ENCODE assay signal across 8 mouse cellular contexts in the genomic region with DNA sequence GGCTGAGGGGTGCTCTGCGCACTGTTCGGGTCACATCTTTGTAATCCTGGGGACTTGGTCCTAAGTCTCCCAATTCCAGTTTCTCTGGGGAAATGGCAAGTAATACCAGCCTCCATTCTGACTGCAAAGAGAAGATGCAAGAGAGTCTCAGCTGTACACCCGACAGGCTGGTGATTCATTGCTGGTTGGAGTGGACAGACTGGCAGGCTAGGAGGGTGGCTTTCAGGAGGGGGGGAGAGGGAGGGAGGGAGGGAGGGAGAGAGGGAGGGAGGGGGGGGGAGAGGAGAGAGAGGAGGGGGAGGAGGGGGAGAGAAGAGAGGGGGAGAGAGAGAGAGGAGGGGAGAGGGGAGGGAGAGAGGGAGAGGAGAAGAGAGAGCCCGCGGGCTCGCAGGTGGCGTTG. TPM values are rescaled to one million over a fixed set of nuclear protein-coding genes. Genes with fewer than 3 reads are reported as not detected.
A peak's percentile ranks its signal among the peaks of the same experiment; 100 is the strongest.
DNase-seq lines count a peak whose midpoint lies in the region; ATAC-seq and TF ChIP-seq lines count a peak whose summit lies in the region.

No protein-coding gene starts in this region.

- H3K9me3 ChIP-seq in erythroblast, embryonic 14.5 days (ENCODE audit: control insufficient read depth, low read length), result peaks cover 3% of the 10 kb centered on the region
- no peaks in the 10 kb centered on the region for H3K9me3 ChIP-seq in liver, embryonic 14.5 days (ENCODE audit: control insufficient read depth, low read length)

- H3K4me2 ChIP-seq in liver, embryonic 14.5 days (ENCODE audit: low read depth), result peak overlapping the region; percentile 89

- TF ChIP-seq CTCF in thymus, adult 2 months (IDR thresholded peaks at IDR 0.05; ENCODE audit: borderline replicate concordance, control insufficient read depth, extremely low read depth, insufficient read depth, low read length, poor library complexity), result no peak
- TF ChIP-seq CTCF in liver, embryonic 14.5 days (IDR thresholded peaks at IDR 0.05; ENCODE audit: low read depth), result no peak

- no peaks in the 10 kb centered on the region for H3K27me3 ChIP-seq in erythroblast, embryonic 14.5 days (ENCODE audit: control insufficient read depth)
- no peaks in the 10 kb centered on the region for H3K27me3 ChIP-seq in thymus, adult 2 months (ENCODE audit: control insufficient read depth, insufficient read depth, low read length)
- no peaks in the 10 kb centered on the region for H3K27me3 ChIP-seq in liver, embryonic 14.5 days (ENCODE audit: control insufficient read depth, insufficient read depth, low read length)

- H3K27ac ChIP-seq in thymus, adult 2 months (ENCODE audit: control insufficient read depth, insufficient read depth, low read length), result no peak overlapping the region
- peak overlapping the region; percentile 17; the same call in 1 of the 2 replicates for H3K27ac ChIP-seq in liver, embryonic 14.5 days

- H3K4me1 ChIP-seq in erythroblast, embryonic 14.5 days (ENCODE audit: control insufficient read depth), result peaks cover 78% of the 10 kb centered on the region
- peaks cover 31% of the 10 kb centered on the region for H3K4me1 ChIP-seq in thymus, adult 2 months (replicated peaks; ENCODE audit: control insufficient read depth, insufficient read depth, low read length)
- H3K4me1 ChIP-seq in liver, embryonic 14.5 days (replicated peaks; ENCODE audit: control insufficient read depth in 2 of 2, insufficient read depth in 2 of 2, low read length in 1 of 2), result peaks cover 7 to 22% of the 10 kb centered on the region in 2 experiments

- WGBS in thymus, adult 2 months, result 29% methylated on average over 7 of the region's 7 CpGs
- 21% methylated on average over 7 of the region's 7 CpGs for WGBS in liver, embryonic 14.5 days (ENCODE audit: insufficient replicate concordance)

- H3K4me3 ChIP-seq in erythroblast, embryonic 14.5 days (replicated peaks), result peak overlapping the region; percentile 84
- H3K4me3 ChIP-seq in thymus, adult 2 months (ENCODE audit: control insufficient read depth, insufficient read depth, low read length), result peak overlapping the region; percentile 100
- H3K4me3 ChIP-seq in liver, embryonic 14.5 days (ENCODE audit: insufficient read depth in 1 of 2, low read depth in 2 of 2, low read length in 2 of 2), result peak overlapping the region; percentile 93 to 97

- no peak for TF ChIP-seq POLR2A in thymus, adult 2 months (IDR thresholded peaks at IDR 0.05; ENCODE audit: control insufficient read depth, extremely low read depth, insufficient read depth, low read length, poor library complexity)

- H3K36me3 ChIP-seq in erythroblast, embryonic 14.5 days (ENCODE audit: control insufficient read depth), result peaks cover 53% of the 10 kb centered on the region
- H3K36me3 ChIP-seq in thymus, adult 2 months (ENCODE audit: control insufficient read depth, insufficient read depth, low read length), result peaks cover 7% of the 10 kb centered on the region
- H3K36me3 ChIP-seq in liver, embryonic 14.5 days (replicated peaks; ENCODE audit: control insufficient read depth, insufficient read depth, low read depth), result peaks cover 4% of the 10 kb centered on the region

- peak overlapping the region; percentile 97 for H3K9ac ChIP-seq in liver, embryonic 14.5 days (replicated peaks)

- no peak for ATAC-seq in erythroblast, adult 5-6 weeks (replicated peaks; ENCODE audit: low FRiP score, poor library complexity, severe bottlenecking)
- ATAC-seq in liver, embryonic 14.5 days (ENCODE audit: insufficient read depth), result no peak
- ATAC-seq in activated CD4-positive, CD25-positive, alpha-beta regulatory T cell, adult 4 months, result no peak

- no peak for DNase-seq in thymus, adult 2 months
- DNase-seq in thymus, postnatal 14 days, result no peak
- no peak for DNase-seq in liver, embryonic 14.5 days (ENCODE audit: low read depth in 3 of 3, low spot score in 3 of 3)
- no peak for DNase-seq in cerebellum, postnatal 14 days
- DNase-seq in cerebellum, postnatal 25 days, result no peak

- TF ChIP-seq EP300 in liver, embryonic 14.5 days (IDR thresholded peaks at IDR 0.05; ENCODE audit: low read depth), result no peak

RNA-seq across cellular contexts. Expression of a gene that starts 0.4 kb away (rescaled TPM):
- 14.6 and 17.3 TPM in 2 replicates for polyA plus RNA-seq in erythroblast, embryonic 14.5 days (2012)
- 18.4 and 22.9 TPM in 2 replicates for total RNA-seq in erythroblast, adult 5-6 weeks (2015; ENCODE audit: low replicate concordance)
- 12.2 and 65.1 TPM in 2 replicates for total RNA-seq in erythroblast, adult 5-6 weeks (2017; ENCODE audit: low replicate concordance)
- polyA plus RNA-seq in thymus, adult 2 months (2012; rRNA removed), result 50.8 and 53.5 TPM in 2 replicates
- polyA plus RNA-seq in liver, embryonic 14.5 days (2012; rRNA removed), result 34.4 and 50.6 TPM in 2 replicates
- 52.2 and 56.5 TPM in 2 replicates for polyA plus RNA-seq in liver, embryonic 14.5 days (2014; fragmentation: Nextera tagmentation; extraction: Ambion mirVana)
- 10 to 100 TPM; 59.1 to 76.7 TPM for polyA plus RNA-seq in activated CD4-positive, CD25-positive, alpha-beta regulatory T cell, adult 4 months (2017; shearing (Covaris generic))

RNA-seq across cellular contexts. Expression of a gene that starts 3.4 kb away (rescaled TPM):
- 8.6 and 8.7 TPM in 2 replicates for polyA plus RNA-seq in erythroblast, embryonic 14.5 days (2012)
- 4.8 and 6.9 TPM in 2 replicates for total RNA-seq in erythroblast, adult 5-6 weeks (2015; ENCODE audit: low replicate concordance)
- 13.9 and 19.9 TPM in 2 replicates for total RNA-seq in erythroblast, adult 5-6 weeks (2017; ENCODE audit: low replicate concordance)
- 87.7 and 88.9 TPM in 2 replicates for polyA plus RNA-seq in thymus, adult 2 months (2012; rRNA removed)
- polyA plus RNA-seq in liver, embryonic 14.5 days (2012; rRNA removed), result 10.0 and 12.5 TPM in 2 replicates
- 10.1 and 10.9 TPM in 2 replicates for polyA plus RNA-seq in liver, embryonic 14.5 days (2014; fragmentation: Nextera tagmentation; extraction: Ambion mirVana)
- 10 to 100 TPM; 16.3 to 21.2 TPM for polyA plus RNA-seq in activated CD4-positive, CD25-positive, alpha-beta regulatory T cell, adult 4 months (2017; shearing (Covaris generic))

RNA-seq across cellular contexts. Expression of a gene that starts 19.9 kb away (rescaled TPM):
- 3.7 and 4.7 TPM in 2 replicates for polyA plus RNA-seq in erythroblast, embryonic 14.5 days (2012)
- total RNA-seq in erythroblast, adult 5-6 weeks (2015; ENCODE audit: low replicate concordance), result 13.8 and 15.5 TPM in 2 replicates
- total RNA-seq in erythroblast, adult 5-6 weeks (2017; ENCODE audit: low replicate concordance), result 19.1 and 23.4 TPM in 2 replicates
- 48.2 and 54.0 TPM in 2 replicates for polyA plus RNA-seq in thymus, adult 2 months (2012; rRNA removed)
- polyA plus RNA-seq in liver, embryonic 14.5 days (2012; rRNA removed), result 2.9 and 3.1 TPM in 2 replicates
- polyA plus RNA-seq in liver, embryonic 14.5 days (2014; fragmentation: Nextera tagmentation; extraction: Ambion mirVana), result 2.6 and 3.6 TPM in 2 replicates
- polyA plus RNA-seq in activated CD4-positive, CD25-positive, alpha-beta regulatory T cell, adult 4 months (2017; shearing (Covaris generic)), result 10 to 100 TPM; 12.0 to 23.4 TPM
